Mouse (Mus musculus): Measurements from ENCODE around the gene Depp1. TPM values are rescaled to one million over a fixed set of nuclear protein-coding genes. Genes with fewer than 3 reads are reported as not detected.
"Not testable (repeated sequence)": the region's sequence is repeated elsewhere in the genome, so short reads cannot be mapped to it uniquely, and the experiment has no call there.

Depp1 gene
- polyA plus RNA-seq (2011; ENCODE audit: insufficient read depth, insufficient read length, low replicate concordance, missing spikeins): 11.9 and 15.0 TPM in 2 replicates

DNA sequence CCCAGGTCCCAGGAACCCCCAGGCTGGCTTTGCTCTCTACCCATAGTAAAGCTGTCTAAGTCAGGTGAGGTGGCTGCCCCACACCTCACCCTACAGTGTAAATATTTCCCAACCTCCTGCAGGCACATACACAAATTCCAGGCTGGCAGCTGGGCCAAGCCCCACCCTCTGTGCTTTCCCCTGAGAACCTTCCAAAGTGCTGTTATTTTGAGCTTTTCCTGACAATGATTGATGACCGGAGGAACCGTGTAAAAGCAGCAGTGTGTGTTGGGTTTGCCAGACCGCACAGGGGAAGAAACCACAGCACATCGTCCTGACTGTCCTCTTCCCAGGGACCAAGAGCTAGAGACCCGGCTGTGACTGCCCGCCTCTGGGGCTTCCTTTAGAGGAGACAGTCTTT lies at the start of gene Depp1:
Depp1 (plus strand) TSS at position 204 of the 400 bp plus-strand sequence.
- H3K4me3 ChIP-seq (replicated peaks; ENCODE audit: control insufficient read depth, low read depth, low read length): no peak within 1 kb of the TSS
- peaks cover 1% of the 10 kb centered on the region; the same call in 1 of the 2 replicates for H3K4me1 ChIP-seq (ENCODE audit: control insufficient read depth, insufficient read depth, low read length)
- no peak within 1 kb of the TSS for H3K27ac ChIP-seq (ENCODE audit: control insufficient read depth, insufficient read depth, low read depth, low read length, poor library complexity)
- no peak for TF ChIP-seq CTCF (IDR thresholded peaks at IDR 0.05; ENCODE audit: control insufficient read depth, insufficient read depth, low read length)
- WGBS: 5% methylated on average over 6 of the region's 6 CpGs

DNA sequence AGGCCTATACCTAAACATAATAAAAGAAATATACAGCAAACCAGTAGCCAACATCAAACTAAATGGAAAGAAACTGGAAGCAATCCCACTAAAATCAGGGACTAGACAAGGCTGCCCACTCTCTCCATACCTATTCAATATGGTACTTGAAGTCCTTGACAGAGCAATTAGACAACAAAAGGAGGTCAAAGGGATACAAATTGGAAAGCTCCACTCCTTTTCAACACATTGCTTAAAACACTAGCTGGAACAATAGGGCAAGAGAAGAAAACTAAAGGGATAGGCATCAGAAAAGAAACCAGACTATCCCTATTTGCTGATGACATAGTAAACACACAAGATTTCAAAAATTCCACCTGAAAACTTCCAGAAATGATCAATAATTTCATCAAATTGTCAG lies 49.4 kb upstream of the Depp1 start:
- H3K27ac ChIP-seq (ENCODE audit: control insufficient read depth, insufficient read depth, low read depth, low read length, poor library complexity); H3K4me1 ChIP-seq (ENCODE audit: control insufficient read depth, insufficient read depth, low read length); H3K4me3 ChIP-seq (replicated peaks; ENCODE audit: control insufficient read depth, low read depth, low read length): not testable (repeated sequence)

DNA sequence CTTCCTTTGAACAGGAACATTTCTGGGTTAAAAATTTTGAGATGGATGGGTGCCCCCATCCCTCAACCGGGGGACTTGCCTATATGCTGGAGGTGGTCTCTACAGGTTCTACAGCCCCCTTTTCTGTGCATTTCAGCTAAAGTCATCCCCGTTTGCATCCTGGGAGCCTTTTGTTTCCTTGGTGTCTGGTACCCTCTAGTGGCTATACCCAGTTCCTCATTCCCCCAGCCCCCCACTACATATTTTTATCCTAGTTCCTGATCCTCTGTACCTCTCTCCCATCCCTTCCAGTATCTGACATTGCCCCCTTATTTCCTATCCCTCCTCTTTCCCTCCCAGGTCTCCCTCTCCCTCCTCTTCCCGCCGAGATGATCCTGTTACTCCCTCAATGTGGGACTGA lies 43.2 kb upstream of the Depp1 start:
- Histone ChIP-seq H3K4me3 (replicated peaks; ENCODE audit: control insufficient read depth, low read depth, low read length) (no peak overlapping the region), H3K4me1 (ENCODE audit: control insufficient read depth, insufficient read depth, low read length) (no peaks in the 10 kb centered on the region), H3K27ac (ENCODE audit: control insufficient read depth, insufficient read depth, low read depth, low read length, poor library complexity) (no peak overlapping the region)
- 42% methylated on average over 4 of the region's 4 CpGs for WGBS
- TF ChIP-seq POLR2A (IDR thresholded peaks at IDR 0.05; ENCODE audit: borderline replicate concordance, control insufficient read depth, low read depth, low read length): no peak
- TF ChIP-seq CTCF (IDR thresholded peaks at IDR 0.05; ENCODE audit: control insufficient read depth, insufficient read depth, low read length): no peak

DNA sequence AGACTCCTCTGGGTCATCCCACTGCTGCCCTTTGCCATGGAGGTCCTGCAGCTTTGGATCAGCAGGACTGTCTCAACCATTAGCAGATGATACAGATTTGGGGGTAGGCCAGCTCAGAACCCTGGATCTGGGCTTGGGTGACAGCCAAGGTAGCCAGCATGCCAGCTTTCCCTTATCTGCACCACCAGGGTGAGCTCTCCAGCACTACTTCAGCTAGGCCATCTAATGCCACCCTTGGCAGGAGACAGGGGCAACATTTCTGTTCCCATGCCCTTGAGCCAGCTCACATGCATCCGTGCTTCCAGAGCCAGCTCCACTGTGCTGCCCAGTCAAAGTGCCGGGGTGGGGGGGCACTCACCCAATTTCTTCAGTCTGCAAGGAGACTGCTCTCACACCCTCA lies 34.7 kb upstream of the Depp1 start:
- WGBS: 83% methylated on average over 2 of the region's 2 CpGs
- H3K4me1 ChIP-seq (ENCODE audit: control insufficient read depth, insufficient read depth, low read length): no peaks in the 10 kb centered on the region
- TF ChIP-seq POLR2A (IDR thresholded peaks at IDR 0.05; ENCODE audit: borderline replicate concordance, control insufficient read depth, low read depth, low read length): no peak
- TF ChIP-seq CTCF (IDR thresholded peaks at IDR 0.05; ENCODE audit: control insufficient read depth, insufficient read depth, low read length): no peak
- H3K27ac ChIP-seq (ENCODE audit: control insufficient read depth, insufficient read depth, low read depth, low read length, poor library complexity): no peak overlapping the region
- no peak overlapping the region for H3K4me3 ChIP-seq (replicated peaks; ENCODE audit: control insufficient read depth, low read depth, low read length)

DNA sequence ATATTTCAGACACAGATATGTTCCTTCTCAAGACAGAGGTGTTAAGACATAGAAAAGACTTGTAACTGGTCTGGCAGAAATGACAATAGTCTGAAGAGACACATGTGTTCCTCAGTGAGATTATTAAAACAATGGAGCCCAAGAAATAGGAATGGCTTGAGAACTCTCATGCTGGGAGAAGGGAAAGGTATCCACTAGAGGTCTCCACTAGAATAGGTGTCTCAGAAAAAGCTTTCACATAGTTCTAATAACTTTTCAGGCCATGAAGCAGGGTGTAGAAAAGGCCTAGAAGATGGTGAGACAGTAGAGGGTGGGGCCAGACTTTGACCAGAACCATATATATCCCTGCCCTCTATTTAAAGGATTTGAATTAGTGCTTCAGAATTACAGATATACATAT lies 32.3 kb upstream of the Depp1 start:
- TF ChIP-seq POLR2A (IDR thresholded peaks at IDR 0.05; ENCODE audit: borderline replicate concordance, control insufficient read depth, low read depth, low read length) (no peak), CTCF (IDR thresholded peaks at IDR 0.05; ENCODE audit: control insufficient read depth, insufficient read depth, low read length) (no peak)
- H3K4me1 ChIP-seq (ENCODE audit: control insufficient read depth, insufficient read depth, low read length): peaks cover 3% of the 10 kb centered on the region
- H3K4me3 ChIP-seq (replicated peaks; ENCODE audit: control insufficient read depth, low read depth, low read length): no peak overlapping the region
- H3K27ac ChIP-seq (ENCODE audit: control insufficient read depth, insufficient read depth, low read depth, low read length, poor library complexity): no peak overlapping the region

DNA sequence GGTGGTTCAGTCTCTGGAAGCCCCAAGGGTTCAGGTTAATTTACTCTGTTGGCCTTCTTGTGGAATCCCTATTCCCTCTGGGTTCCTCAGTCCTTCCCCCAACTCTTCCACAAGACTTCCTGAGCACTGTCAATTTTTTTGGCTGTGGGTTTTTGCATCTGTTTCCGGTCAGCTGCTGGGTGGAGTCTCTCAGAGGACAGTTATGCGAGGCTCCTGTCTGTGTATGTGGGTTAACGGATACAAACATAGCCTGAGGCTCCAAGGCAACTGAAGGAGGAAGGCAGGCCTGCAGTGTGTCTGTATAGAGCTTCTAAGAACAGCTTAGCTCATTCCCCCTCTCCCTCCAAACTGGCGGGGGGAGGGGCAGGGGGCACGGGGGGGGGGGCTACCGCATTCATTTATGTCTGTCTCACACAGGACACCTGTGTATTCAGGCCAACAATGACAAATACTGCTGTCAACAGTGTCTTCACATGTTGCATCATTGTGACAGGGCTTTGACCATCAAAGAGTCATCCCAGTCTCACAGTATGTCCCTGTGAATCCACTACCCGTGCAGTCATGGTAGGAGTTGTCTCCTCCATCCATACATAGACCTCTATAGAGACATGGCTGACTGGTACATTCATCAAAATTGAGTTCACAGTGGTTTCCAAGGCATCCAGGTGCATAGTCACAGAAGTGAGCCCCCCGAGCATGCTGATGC lies 28.9 kb upstream of the Depp1 start:
- Histone ChIP-seq H3K4me1 (ENCODE audit: control insufficient read depth, insufficient read depth, low read length) (peaks cover 3% of the 10 kb centered on the region), H3K4me3 (replicated peaks; ENCODE audit: control insufficient read depth, low read depth, low read length) (no peak overlapping the region), H3K27ac (ENCODE audit: control insufficient read depth, insufficient read depth, low read depth, low read length, poor library complexity) (no peak overlapping the region)
- 19% methylated on average over 8 of the region's 8 CpGs for WGBS
- TF ChIP-seq CTCF (IDR thresholded peaks at IDR 0.05; ENCODE audit: control insufficient read depth, insufficient read depth, low read length) (no peak), POLR2A (IDR thresholded peaks at IDR 0.05; ENCODE audit: borderline replicate concordance, control insufficient read depth, low read depth, low read length) (no peak)

DNA sequence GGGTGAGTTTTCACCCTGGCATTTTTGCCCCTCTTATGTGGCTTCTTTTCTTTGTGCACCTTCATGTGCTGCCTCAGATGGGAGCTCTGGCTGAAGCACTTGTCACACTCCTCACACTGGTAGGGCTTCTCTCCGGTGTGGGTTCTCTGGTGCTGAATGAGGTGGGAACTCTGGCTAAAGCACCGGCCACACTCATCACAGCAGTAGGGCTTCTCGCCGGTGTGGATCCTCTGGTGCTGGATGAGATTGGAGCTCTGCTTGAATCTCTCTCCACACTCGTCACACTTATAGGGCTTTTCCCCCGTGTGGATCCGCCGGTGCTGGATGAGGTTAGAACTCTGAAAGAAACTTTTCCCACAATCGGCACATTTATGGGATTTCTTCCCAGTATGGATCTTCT lies 24.0 kb upstream of the Depp1 start:
- H3K4me3 ChIP-seq (replicated peaks; ENCODE audit: control insufficient read depth, low read depth, low read length); H3K4me1 ChIP-seq (ENCODE audit: control insufficient read depth, insufficient read depth, low read length); H3K27ac ChIP-seq (ENCODE audit: control insufficient read depth, insufficient read depth, low read depth, low read length, poor library complexity): not testable (repeated sequence)
- WGBS: 92% methylated on average over 9 of the region's 9 CpGs

DNA sequence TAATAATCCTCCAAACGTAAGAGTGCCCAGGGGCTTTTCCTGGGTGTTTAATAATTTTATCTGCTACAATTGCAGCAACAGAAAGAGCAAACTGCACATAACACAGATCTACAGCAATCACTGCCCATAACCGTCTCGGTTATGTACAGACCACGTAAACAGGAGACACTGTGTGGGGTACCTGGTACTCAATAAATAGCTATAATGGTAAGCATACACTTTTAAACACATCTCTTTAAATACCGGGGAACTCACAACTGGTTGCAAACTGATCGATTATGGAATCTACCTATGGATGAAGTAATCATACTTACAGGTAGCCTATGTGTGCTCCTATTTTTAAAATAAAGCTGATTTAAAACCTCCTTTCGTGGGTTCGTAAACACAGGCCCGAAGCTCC lies 22.3 kb upstream of the Depp1 start:
- H3K4me3 ChIP-seq (replicated peaks; ENCODE audit: control insufficient read depth, low read depth, low read length): peak overlapping the region; percentile 74
- WGBS: 4% methylated on average over 9 of the region's 9 CpGs
- no peak overlapping the region for H3K27ac ChIP-seq (ENCODE audit: control insufficient read depth, insufficient read depth, low read depth, low read length, poor library complexity)
- no peak for TF ChIP-seq CTCF (IDR thresholded peaks at IDR 0.05; ENCODE audit: control insufficient read depth, insufficient read depth, low read length)
- TF ChIP-seq POLR2A (IDR thresholded peaks at IDR 0.05; ENCODE audit: borderline replicate concordance, control insufficient read depth, low read depth, low read length): no peak
- no peaks in the 10 kb centered on the region; the same call in 1 of the 2 replicates for H3K4me1 ChIP-seq (ENCODE audit: control insufficient read depth, insufficient read depth, low read length)

DNA sequence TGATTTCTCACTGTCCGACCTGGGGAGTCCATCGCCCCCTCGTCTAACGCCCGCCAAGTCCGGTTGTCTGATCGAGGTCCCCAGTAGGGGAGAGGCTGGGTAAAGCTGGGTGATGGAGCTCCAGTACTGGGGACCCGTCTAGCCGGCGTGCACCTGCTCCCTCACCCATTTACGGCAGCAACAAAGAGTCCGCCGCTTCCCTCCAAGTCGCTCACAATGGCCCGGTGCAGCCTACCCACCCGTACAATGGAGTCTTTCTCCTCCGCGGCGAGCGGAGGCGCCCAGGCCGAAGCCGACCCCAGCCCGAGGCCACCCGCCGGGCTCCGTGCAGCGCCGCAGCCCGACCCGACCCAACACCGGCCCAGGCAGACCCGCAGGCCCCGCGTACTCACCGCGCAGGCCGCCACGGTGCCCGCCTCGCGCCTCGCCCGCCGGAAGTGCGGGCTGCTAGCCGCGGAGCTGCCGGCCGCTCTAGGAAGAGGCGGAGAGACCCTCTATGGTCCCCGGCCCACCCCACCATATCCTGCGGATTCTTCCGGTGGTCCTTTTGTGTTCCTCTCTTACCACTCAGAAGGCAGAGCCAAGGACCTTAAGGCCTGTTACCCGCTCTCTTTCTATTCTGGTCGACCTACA lies 21.8 kb upstream of the Depp1 start, which contains the start of gene Zfp422:
Zfp422 (minus strand) TSS at position 461 of the 633 bp plus-strand sequence.
- H3K4me3 ChIP-seq (replicated peaks; ENCODE audit: control insufficient read depth, low read depth, low read length): peak within 1 kb of the TSS; percentile 74
- H3K27ac ChIP-seq (ENCODE audit: control insufficient read depth, insufficient read depth, low read depth, low read length, poor library complexity): peak within 1 kb of the TSS; percentile 78
- no peaks in the 10 kb centered on the region; the same call in 1 of the 2 replicates for H3K4me1 ChIP-seq (ENCODE audit: control insufficient read depth, insufficient read depth, low read length)
- WGBS: under 1% methylated on average over 56 of the region's 56 CpGs
- TF ChIP-seq CTCF (IDR thresholded peaks at IDR 0.05; ENCODE audit: control insufficient read depth, insufficient read depth, low read length): no peak
- TF ChIP-seq POLR2A (IDR thresholded peaks at IDR 0.05; ENCODE audit: borderline replicate concordance, control insufficient read depth, low read depth, low read length): peak; percentile 57; the same call in 1 of the 2 replicates

Measured in bone marrow, adult 2 months (tissue).